Mouse (Mus musculus): ENCODE results near the gene Fbl.

GRCm38 (mm10) chr7:28214142-28214541 is 44.6 kb downstream of the Fbl start:
- TF ChIP-seq CTCF (IDR thresholded peaks at IDR 0.05; ENCODE audit: low read depth) (peak; percentile 78), EP300 (IDR thresholded peaks at IDR 0.05; ENCODE audit: low read depth) (no peak)
